Mouse (Mus musculus) forebrain, embryonic 16.5 days (tissue): ENCODE measurements around the gene Arrdc2. TPM values are rescaled to one million over a fixed set of nuclear protein-coding genes. Genes with fewer than 3 reads are reported as not detected.

Experiments
- ATAC-seq: fragments of 200-750 bp; cut with Nextera tagmentation; 2 replicates; pipeline ENCODE4 v1.8.0; 2017; ENCODE audit warnings: mild to moderate bottlenecking, moderate library complexity
- H3K27ac ChIP-seq: fragments of 300-500 bp; sonication (generic); 2 replicates; pipeline ENCODE4 v1.5.1; 2014; ENCODE audit warnings: low read length, control low read depth
- H3K27me3 ChIP-seq: fragments of 300-500 bp; sonication (generic); replicated peaks from 2 replicates; pipeline ENCODE4 v1.6.1; 2014; ENCODE audit warnings: low read length; ENCODE audit not compliant: control insufficient read depth, insufficient read depth
- H3K36me3 ChIP-seq: fragments of 300-500 bp; sonication (generic); 2 replicates; pipeline ENCODE4 v1.6.1; 2014; ENCODE audit not compliant: control insufficient read depth, insufficient read depth
- H3K4me1 ChIP-seq: fragments of 300-500 bp; sonication (generic); replicated peaks from 2 replicates; pipeline ENCODE4 v1.6.1; 2014; ENCODE audit warnings: low read length; ENCODE audit not compliant: control insufficient read depth, insufficient read depth
- H3K4me2 ChIP-seq: fragments of 300-500 bp; sonication (generic); 2 replicates; pipeline ENCODE4 v1.6.1; 2014; ENCODE audit warnings: mild to moderate bottlenecking, low read length, control low read depth
- H3K4me3 ChIP-seq: fragments of 300-500 bp; sonication (generic); replicated peaks from 2 replicates; pipeline ENCODE4 v1.5.1; 2014; ENCODE audit warnings: mild to moderate bottlenecking, low read length, control low read depth
- H3K9ac ChIP-seq: fragments of 300-500 bp; sonication (generic); replicated peaks from 2 replicates; pipeline ENCODE4 v1.6.1; 2014; ENCODE audit warnings: low read depth, low read length, control low read depth
- H3K9me3 ChIP-seq: fragments of 300-500 bp; sonication (generic); 2 replicates; pipeline ENCODE4 v1.6.1; 2016; ENCODE audit warnings: low read length; ENCODE audit not compliant: control insufficient read depth
- WGBS: fragments of 180-500 bp; shearing (Covaris S2); extraction: QIAGEN DNeasy Blood & Tissue Kit; methylation state at CpG from one replicate; pipeline ENCODE4 v1.1.7; 2014; 5-methylcytosine and 5-hydroxymethylcytosine counted together
- microRNA-seq: library from miRNA; unstranded; fragments of <30 nt; microRNA quantifications from one replicate; pipeline ENCODE4, GENCODE M21; 2017
- polyA plus RNA-seq: library from polyadenylated mRNA; unstranded; fragments of >200 nt; fragmentation: Nextera tagmentation; extraction: Ambion mirVana; gene quantifications from 2 replicates; pipeline ENCODE4 v1.2.1, GENCODE M21; 2015

Gene Arrdc2
- polyA plus RNA-seq, 1 experiment from 2014 or later: 7.4 TPM

DNA sequence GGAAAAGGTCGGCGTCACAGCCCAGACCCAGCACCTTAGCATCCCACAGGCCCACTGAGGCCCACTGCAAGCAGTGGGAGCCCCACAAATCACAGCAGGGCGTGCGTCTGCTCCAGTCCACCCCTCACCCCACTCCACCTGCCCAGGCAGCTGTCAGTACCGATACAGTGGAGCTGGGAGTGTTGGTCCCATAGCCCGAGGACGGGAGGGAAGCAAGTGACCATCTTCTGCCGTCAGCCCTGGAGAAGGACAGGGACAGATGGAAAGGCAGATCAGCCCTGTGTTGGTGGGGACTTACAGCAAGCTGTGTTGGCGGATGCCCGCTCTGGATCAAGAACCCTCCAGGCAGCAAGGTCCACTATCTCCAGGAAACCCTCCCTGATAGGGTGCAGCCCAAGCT is 50.5 kb downstream of the Arrdc2 start:
- Histone ChIP-seq H3K36me3 (peaks cover 11% of the 10 kb centered on the region), H3K27ac (no peak overlapping the region)
- WGBS: 85% methylated on average over 10 of the region's 10 CpGs

DNA sequence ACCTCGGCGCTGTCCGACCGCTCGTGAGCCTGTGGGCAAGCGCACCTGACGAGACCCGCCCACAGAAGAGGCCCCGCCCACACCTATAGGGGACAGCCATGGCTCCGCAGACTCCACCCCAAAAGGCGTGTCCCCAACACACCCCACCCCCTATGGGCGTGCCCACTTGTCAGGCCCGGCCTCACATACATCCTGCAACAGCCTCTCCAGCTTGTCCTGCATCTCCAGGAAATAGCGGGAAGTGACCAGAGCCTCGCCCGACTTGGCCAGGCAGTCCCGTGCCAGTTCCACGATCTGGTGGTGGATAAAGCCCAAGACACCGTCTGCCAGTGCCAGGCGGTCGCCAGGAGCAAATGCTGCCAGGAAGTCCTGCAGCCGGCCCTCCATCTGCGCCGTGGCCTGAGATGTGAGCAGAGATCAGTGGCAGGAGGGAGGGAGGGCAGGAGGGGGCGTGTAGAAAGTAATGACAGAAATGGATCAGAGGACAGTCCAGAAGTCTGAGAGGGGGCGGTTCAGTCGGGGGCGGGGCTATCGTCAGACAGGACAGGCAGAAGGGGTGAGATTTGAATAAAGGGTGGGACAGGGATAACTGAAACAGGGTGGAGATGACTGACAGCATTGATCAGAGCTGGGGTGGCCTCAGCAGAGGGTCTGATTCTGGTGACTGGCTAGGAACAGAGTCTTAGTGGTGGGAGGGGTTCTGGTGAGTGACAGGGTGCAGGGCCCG is 51.4 kb downstream of the Arrdc2 start:
- H3K4me1 ChIP-seq: peaks cover 21% of the 10 kb centered on the region
- ATAC-seq: no peak
- no peaks in the 10 kb centered on the region for H3K27me3 ChIP-seq
- no peak overlapping the region for H3K9ac ChIP-seq
- H3K27ac ChIP-seq: no peak overlapping the region
- WGBS: 30% methylated on average over 30 of the region's 30 CpGs
- H3K9me3 ChIP-seq: no peaks in the 10 kb centered on the region
- peaks cover 14% of the 10 kb centered on the region for H3K36me3 ChIP-seq
- no peak overlapping the region for H3K4me2 ChIP-seq
- H3K4me3 ChIP-seq: no peak overlapping the region

More for the DNA sequence above, 50.5 kb downstream of the Arrdc2 start:
- ATAC-seq: no peak
- no peaks in the 10 kb centered on the region for H3K9me3 ChIP-seq
- no peak overlapping the region for H3K4me3 ChIP-seq
- H3K4me2 ChIP-seq: no peak overlapping the region
- no peaks in the 10 kb centered on the region for H3K27me3 ChIP-seq
- H3K4me1 ChIP-seq: peaks cover 24% of the 10 kb centered on the region
- no peak overlapping the region for H3K9ac ChIP-seq

DNA sequence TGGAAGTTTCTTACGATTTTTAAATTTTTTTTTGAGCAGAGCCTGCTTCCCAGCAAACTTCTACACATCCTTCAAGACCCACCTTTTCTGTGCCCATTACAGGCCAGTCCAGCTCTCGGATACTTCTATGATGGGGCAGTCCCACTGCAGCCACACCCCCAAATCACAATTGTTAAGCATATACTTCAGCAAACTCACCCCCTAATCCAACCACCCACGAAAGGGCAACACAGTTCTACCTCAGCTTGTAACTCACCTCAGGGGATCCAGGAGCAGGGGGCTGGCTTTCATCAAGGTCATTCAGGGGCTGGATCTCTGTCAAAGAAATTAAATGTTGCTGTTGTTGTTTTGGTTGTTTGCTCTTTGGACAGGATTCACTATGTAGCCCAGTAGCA is 52.5 kb downstream of the Arrdc2 start:
- peaks cover 16% of the 10 kb centered on the region for H3K36me3 ChIP-seq

DNA sequence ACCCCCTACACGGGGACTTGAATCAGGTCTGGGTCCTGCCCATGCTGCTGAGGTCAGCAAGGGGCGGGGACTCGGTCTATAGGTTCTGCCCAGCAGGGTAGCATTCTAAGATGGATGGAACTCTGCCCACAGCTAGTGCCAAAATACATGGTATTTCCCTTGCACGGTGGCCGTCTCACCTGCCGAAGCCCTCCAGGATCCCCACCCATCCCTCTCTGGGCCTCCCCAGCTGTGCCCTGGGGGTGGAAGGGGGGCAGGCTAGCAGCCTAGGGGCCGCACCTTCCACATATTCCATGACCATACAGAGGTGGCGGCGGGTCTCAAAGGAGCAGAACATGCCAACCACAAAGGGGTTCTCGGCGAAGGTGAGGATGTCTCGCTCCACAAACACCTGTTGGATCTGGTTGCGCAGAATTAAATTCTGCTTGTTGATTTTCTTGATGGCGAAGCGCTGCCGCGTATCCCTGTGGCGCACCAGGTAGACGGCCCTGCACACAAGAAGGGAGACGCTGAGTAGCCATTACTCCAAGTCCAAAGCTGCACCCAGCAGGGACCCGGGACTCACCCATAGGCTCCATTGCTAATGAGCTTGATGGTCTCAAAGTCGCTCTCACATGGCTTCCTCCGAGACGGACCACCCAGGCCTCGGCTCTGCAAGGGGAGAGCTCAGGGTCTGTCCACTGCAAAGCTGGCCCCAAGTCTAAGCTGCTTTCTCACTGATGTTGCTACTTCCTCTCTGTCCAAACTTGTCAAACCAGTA is 53.0 kb downstream of the Arrdc2 start:
- H3K36me3 ChIP-seq: peaks cover 17% of the 10 kb centered on the region
- no peak for ATAC-seq

More for the DNA sequence above, 52.5 kb downstream of the Arrdc2 start:
- Histone ChIP-seq H3K4me2 (no peak overlapping the region), H3K27me3 (no peaks in the 10 kb centered on the region), H3K9me3 (no peaks in the 10 kb centered on the region), H3K9ac (no peak overlapping the region), H3K27ac (no peak overlapping the region), H3K4me1 (peaks cover 14% of the 10 kb centered on the region), H3K4me3 (no peak overlapping the region)
- WGBS: 88% methylated on average over 3 of the region's 3 CpGs
- no peak for ATAC-seq

More for the DNA sequence above, 53.0 kb downstream of the Arrdc2 start:
- peaks cover 8% of the 10 kb centered on the region for H3K4me1 ChIP-seq
- no peak overlapping the region for H3K9ac ChIP-seq
- no peaks in the 10 kb centered on the region for H3K27me3 ChIP-seq
- no peaks in the 10 kb centered on the region for H3K9me3 ChIP-seq
- no peak overlapping the region for H3K4me3 ChIP-seq
- H3K27ac ChIP-seq: no peak overlapping the region
- H3K4me2 ChIP-seq: no peak overlapping the region
- 88% methylated on average over 25 of the region's 25 CpGs for WGBS

Small RNAs within 50 kb of the gene (microRNA-seq; reads per million reads assigned to microRNA genes)
- 0.62 reads per million for gene Mir7240

Other genes with a start within 250 kb of the Arrdc2 start
- gene Isyna1, start 245.3 kb downstream of the Arrdc2 start, polyA plus RNA-seq: 116 and 141 TPM in 2 replicates
- gene Ssbp4, start 230.8 kb downstream of the Arrdc2 start, polyA plus RNA-seq: 100 and 121 TPM in 2 replicates
- gene Lrrc25, start 223.6 kb downstream of the Arrdc2 start, polyA plus RNA-seq: 0.61 and 1.1 TPM in 2 replicates
- gene Gdf15, start 207.3 kb downstream of the Arrdc2 start, polyA plus RNA-seq: 0.20 TPM in 1 of 2 replicates, not detected in the other
- gene Pgpep1, start 179.3 kb downstream of the Arrdc2 start, polyA plus RNA-seq: 60.3 and 65.7 TPM in 2 replicates
- gene Lsm4, start 166.5 kb downstream of the Arrdc2 start, polyA plus RNA-seq: 166 and 168 TPM in 2 replicates
- gene Jund, start 140.8 kb downstream of the Arrdc2 start, polyA plus RNA-seq: 54.6 and 57.7 TPM in 2 replicates
- 0.11 and 0.14 TPM in 2 replicates for gene Iqcn, start 136.3 kb downstream of the Arrdc2 start, polyA plus RNA-seq
- not detected in 2 replicates for gene Gm3336, start 121.2 kb downstream of the Arrdc2 start, polyA plus RNA-seq
- gene Pde4c, start 116.0 kb downstream of the Arrdc2 start, polyA plus RNA-seq: 0.12 and 0.54 TPM in 2 replicates
- 350 and 395 TPM in 2 replicates for gene Rab3a, start 85.0 kb downstream of the Arrdc2 start, polyA plus RNA-seq
- 49.3 and 49.8 TPM in 2 replicates for gene Mpv17l2, start 78.8 kb downstream of the Arrdc2 start, polyA plus RNA-seq
- gene Pik3r2, start 63.0 kb downstream of the Arrdc2 start, polyA plus RNA-seq: 145 and 149 TPM in 2 replicates
- 22.5 and 30.8 TPM in 2 replicates for gene Mast3, start 34.7 kb downstream of the Arrdc2 start, polyA plus RNA-seq
- 0.08 and 0.09 TPM in 2 replicates for gene Il12rb1, start 31.3 kb downstream of the Arrdc2 start, polyA plus RNA-seq
- 11.2 and 13.4 TPM in 2 replicates for gene Kcnn1, start 23.5 kb upstream of the Arrdc2 start, polyA plus RNA-seq
- 152 and 167 TPM in 2 replicates for gene Ccdc124, start 34.2 kb upstream of the Arrdc2 start, polyA plus RNA-seq
- gene Slc5a5, start 53.0 kb upstream of the Arrdc2 start, polyA plus RNA-seq: 1.6 and 1.9 TPM in 2 replicates
- gene Rpl18a, start 57.7 kb upstream of the Arrdc2 start, polyA plus RNA-seq: 2,480 and 2,641 TPM in 2 replicates
- gene Map1s, start 66.2 kb upstream of the Arrdc2 start, polyA plus RNA-seq: 63.5 and 67.7 TPM in 2 replicates